Mouse (Mus musculus): ENCODE data around the gene Nod2. TPM values are rescaled to one million over a fixed set of nuclear protein-coding genes. Genes with fewer than 3 reads are reported as not detected.

The Nod2 gene
- total and polyA plus RNA-seq, 3 experiments, result 1.1 to 1.9 (median 1.5) TPM

- intact Hi-C loops (cut with DNase I), result no loop called here
- WGBS, result 83% methylated on average over 12 of the region's 12 CpGs
- Histone ChIP-seq H3K4me3 (no peak overlapping the region), H3K9ac (ENCODE audit: low read depth, low read length) (no peak overlapping the region), H3K36me3 (ENCODE audit: control insufficient read depth, insufficient read depth, low read length) (no peaks in the 10 kb centered on the region), H3K27me3 (ENCODE audit: control insufficient read depth, insufficient read depth, low read length) (no peaks in the 10 kb centered on the region), H3K4me1 (ENCODE audit: control insufficient read depth, insufficient read depth, low read length) (no peaks in the 10 kb centered on the region), H3K79me2 (replicated peaks; ENCODE audit: control insufficient read depth, insufficient read depth, low read length) (no peaks in the 10 kb centered on the region), H3K27ac (no peak overlapping the region)
- DNase-seq, result no peak
- TF ChIP-seq CTCF (IDR thresholded peaks at IDR 0.05) (no peak), POLR2A (IDR thresholded peaks at IDR 0.05; ENCODE audit: insufficient read depth, low read depth, low read length) (no peak), EP300 (IDR thresholded peaks at IDR 0.05; ENCODE audit: insufficient read depth, low read depth, low read length) (no peak)
These were observed 28.5 kb downstream of the Nod2 start for GRCm38 (mm10) chr8:88675372-88676165.

GRCm38 (mm10) chr8:88677071-88677470 is 30.0 kb downstream of the Nod2 start:
- H3K9ac ChIP-seq (ENCODE audit: low read depth, low read length), result no peak overlapping the region
- no peaks in the 10 kb centered on the region for H3K4me1 ChIP-seq (ENCODE audit: control insufficient read depth, insufficient read depth, low read length)
- no peaks in the 10 kb centered on the region for H3K27me3 ChIP-seq (ENCODE audit: control insufficient read depth, insufficient read depth, low read length)
- no peak overlapping the region for H3K4me3 ChIP-seq
- no peaks in the 10 kb centered on the region for H3K79me2 ChIP-seq (replicated peaks; ENCODE audit: control insufficient read depth, insufficient read depth, low read length)
- no peak for DNase-seq
- no peak overlapping the region for H3K27ac ChIP-seq
- intact Hi-C loops (cut with DNase I), result no loop called here
- whole genome bisulfite sequencing, result 77% methylated on average over 8 of the region's 8 CpGs
- no peak for TF ChIP-seq EP300 (IDR thresholded peaks at IDR 0.05; ENCODE audit: insufficient read depth, low read depth, low read length)
- no peak for TF ChIP-seq CTCF (IDR thresholded peaks at IDR 0.05)
- TF ChIP-seq POLR2A (IDR thresholded peaks at IDR 0.05; ENCODE audit: insufficient read depth, low read depth, low read length), result no peak
- H3K36me3 ChIP-seq (ENCODE audit: control insufficient read depth, insufficient read depth, low read length), result no peaks in the 10 kb centered on the region

- WGBS, result 85% methylated on average over 2 of the region's 2 CpGs
- H3K27me3 ChIP-seq (ENCODE audit: control insufficient read depth, insufficient read depth, low read length), result no peaks in the 10 kb centered on the region
- no peak for TF ChIP-seq CTCF (IDR thresholded peaks at IDR 0.05)
- TF ChIP-seq EP300 (IDR thresholded peaks at IDR 0.05; ENCODE audit: insufficient read depth, low read depth, low read length), result no peak
- no peak for TF ChIP-seq POLR2A (IDR thresholded peaks at IDR 0.05; ENCODE audit: insufficient read depth, low read depth, low read length)
- H3K9ac ChIP-seq (ENCODE audit: low read depth, low read length), result no peak overlapping the region
- H3K36me3 ChIP-seq (ENCODE audit: control insufficient read depth, insufficient read depth, low read length), result no peaks in the 10 kb centered on the region
- intact Hi-C loops (cut with DNase I), result no loop called here
- no peaks in the 10 kb centered on the region for H3K79me2 ChIP-seq (replicated peaks; ENCODE audit: control insufficient read depth, insufficient read depth, low read length)
- DNase-seq, result no peak
- H3K27ac ChIP-seq, result no peak overlapping the region
- no peaks in the 10 kb centered on the region; the same call in 1 of the 2 replicates for H3K4me1 ChIP-seq (ENCODE audit: control insufficient read depth, insufficient read depth, low read length)
- no peak overlapping the region for H3K4me3 ChIP-seq
These were observed 33.5 kb downstream of the Nod2 start for GRCm38 (mm10) chr8:88680566-88680965.

- WGBS, result 67% methylated on average over 8 of the region's 8 CpGs
- intact Hi-C loops (cut with DNase I), result no loop called here
- no peak overlapping the region for H3K4me3 ChIP-seq
- H3K36me3 ChIP-seq (ENCODE audit: control insufficient read depth, insufficient read depth, low read length), result no peaks in the 10 kb centered on the region
- H3K9ac ChIP-seq (ENCODE audit: low read depth, low read length), result no peak overlapping the region
- no peak for TF ChIP-seq EP300 (IDR thresholded peaks at IDR 0.05; ENCODE audit: insufficient read depth, low read depth, low read length)
- TF ChIP-seq CTCF (IDR thresholded peaks at IDR 0.05), result no peak
- no peak for TF ChIP-seq POLR2A (IDR thresholded peaks at IDR 0.05; ENCODE audit: insufficient read depth, low read depth, low read length)
- H3K79me2 ChIP-seq (replicated peaks; ENCODE audit: control insufficient read depth, insufficient read depth, low read length), result no peaks in the 10 kb centered on the region
- no peaks in the 10 kb centered on the region for H3K27me3 ChIP-seq (ENCODE audit: control insufficient read depth, insufficient read depth, low read length)
- H3K4me1 ChIP-seq (ENCODE audit: control insufficient read depth, insufficient read depth, low read length), result no peaks in the 10 kb centered on the region; the same call in 1 of the 2 replicates
- no peak for DNase-seq
- no peak overlapping the region for H3K27ac ChIP-seq
These were observed 33.9 kb downstream of the Nod2 start for GRCm38 (mm10) chr8:88681046-88681445.

GRCm38 (mm10) chr8:88683656-88684289 is 36.7 kb downstream of the Nod2 start:
- no peak overlapping the region for H3K9ac ChIP-seq (ENCODE audit: low read depth, low read length)
- no peak for DNase-seq
- H3K4me1 ChIP-seq (ENCODE audit: control insufficient read depth, insufficient read depth, low read length), result no peaks in the 10 kb centered on the region; the same call in 1 of the 2 replicates
- no peak for TF ChIP-seq POLR2A (IDR thresholded peaks at IDR 0.05; ENCODE audit: insufficient read depth, low read depth, low read length)
- TF ChIP-seq EP300 (IDR thresholded peaks at IDR 0.05; ENCODE audit: insufficient read depth, low read depth, low read length), result no peak
- no peaks in the 10 kb centered on the region for H3K36me3 ChIP-seq (ENCODE audit: control insufficient read depth, insufficient read depth, low read length)
- intact Hi-C loops (cut with DNase I), result no loop called here
- WGBS, result 72% methylated on average over 7 of the region's 7 CpGs
- no peak overlapping the region for H3K4me3 ChIP-seq
- no peaks in the 10 kb centered on the region for H3K79me2 ChIP-seq (replicated peaks; ENCODE audit: control insufficient read depth, insufficient read depth, low read length)
- no peaks in the 10 kb centered on the region for H3K27me3 ChIP-seq (ENCODE audit: control insufficient read depth, insufficient read depth, low read length)
- no peak overlapping the region for H3K27ac ChIP-seq

Measured in heart, adult 2 months (tissue).